Mouse (Mus musculus): ENCODE measurements around the gene Rrp36.

The Rrp36 gene

DNA sequence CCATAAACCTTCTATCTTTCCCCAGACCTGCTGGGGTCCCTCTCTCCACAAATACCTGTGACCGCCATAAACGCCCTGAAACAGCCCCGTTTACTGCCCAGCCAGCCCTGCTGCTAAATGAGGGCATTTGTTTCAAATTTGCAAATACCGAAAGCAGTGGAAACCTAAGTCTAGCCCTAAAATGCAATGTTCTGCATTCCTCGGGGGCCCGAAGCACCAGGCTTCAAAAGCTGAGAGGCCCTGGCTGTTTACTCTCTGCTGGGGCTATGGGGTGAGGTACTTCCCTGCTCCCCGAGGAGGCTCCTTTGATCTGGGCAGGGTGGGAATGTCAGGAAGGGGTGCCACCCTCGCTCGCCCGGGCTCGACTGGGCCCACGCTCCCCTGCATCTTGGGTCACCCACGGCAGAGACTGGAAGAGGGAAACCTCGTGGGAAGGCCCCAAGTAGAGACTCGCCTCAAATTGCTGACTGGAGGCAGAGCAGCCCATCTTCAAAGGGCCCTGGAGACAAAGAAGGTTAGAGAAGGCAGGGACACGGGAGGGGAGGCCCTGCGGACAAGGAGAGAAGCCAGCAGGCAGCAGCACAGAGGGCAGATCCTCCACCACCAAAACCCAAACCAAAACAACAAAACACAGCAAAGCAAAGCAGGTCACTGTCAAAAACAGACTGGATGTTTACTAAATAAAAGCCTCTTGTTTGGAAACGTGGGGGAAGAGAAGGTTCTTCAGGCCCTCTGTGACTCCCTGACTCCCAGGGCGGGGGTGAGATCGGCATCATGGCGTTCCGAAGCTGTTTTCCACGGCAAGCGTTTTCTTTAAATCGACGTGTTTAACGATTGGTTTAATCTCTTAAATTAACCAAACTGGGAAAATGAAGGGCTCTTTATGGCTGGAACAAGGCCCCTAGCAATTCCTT lies 55.1 kb downstream of the Rrp36 start:
- in situ Hi-C loops (cut with MboI; ENCODE audit: low sequenced_read_pairs), result no loop called here

GRCm38 (mm10) chr17:46618394-46618768 lies 55.8 kb downstream of the Rrp36 start:
- in situ Hi-C loops (cut with MboI; ENCODE audit: low sequenced_read_pairs), result no loop called here

DNA sequence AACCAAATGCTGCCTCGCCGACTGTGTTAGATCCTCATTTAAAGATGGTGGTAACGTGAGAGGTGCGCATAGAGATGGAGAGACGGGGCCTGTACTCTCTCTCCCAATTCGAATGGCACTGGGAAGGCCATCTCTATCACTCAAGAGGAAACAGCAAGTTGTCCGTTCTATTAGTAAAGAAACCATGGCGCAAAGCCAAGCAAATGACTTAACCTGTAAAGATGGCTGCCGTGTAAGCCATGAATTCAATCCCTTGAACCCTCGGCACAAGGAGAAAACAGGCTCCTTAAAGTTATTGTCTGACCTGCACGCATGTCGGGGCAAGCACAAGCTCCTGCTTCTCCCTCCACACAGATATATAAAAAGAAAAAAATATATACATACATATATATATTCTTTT lies 56.4 kb downstream of the Rrp36 start:
- in situ Hi-C loops (cut with MboI; ENCODE audit: low sequenced_read_pairs), result no loop called here

All from CH12F3 (cell line).